ENCODE assay signal across 8 mouse cellular contexts in the genomic region with DNA sequence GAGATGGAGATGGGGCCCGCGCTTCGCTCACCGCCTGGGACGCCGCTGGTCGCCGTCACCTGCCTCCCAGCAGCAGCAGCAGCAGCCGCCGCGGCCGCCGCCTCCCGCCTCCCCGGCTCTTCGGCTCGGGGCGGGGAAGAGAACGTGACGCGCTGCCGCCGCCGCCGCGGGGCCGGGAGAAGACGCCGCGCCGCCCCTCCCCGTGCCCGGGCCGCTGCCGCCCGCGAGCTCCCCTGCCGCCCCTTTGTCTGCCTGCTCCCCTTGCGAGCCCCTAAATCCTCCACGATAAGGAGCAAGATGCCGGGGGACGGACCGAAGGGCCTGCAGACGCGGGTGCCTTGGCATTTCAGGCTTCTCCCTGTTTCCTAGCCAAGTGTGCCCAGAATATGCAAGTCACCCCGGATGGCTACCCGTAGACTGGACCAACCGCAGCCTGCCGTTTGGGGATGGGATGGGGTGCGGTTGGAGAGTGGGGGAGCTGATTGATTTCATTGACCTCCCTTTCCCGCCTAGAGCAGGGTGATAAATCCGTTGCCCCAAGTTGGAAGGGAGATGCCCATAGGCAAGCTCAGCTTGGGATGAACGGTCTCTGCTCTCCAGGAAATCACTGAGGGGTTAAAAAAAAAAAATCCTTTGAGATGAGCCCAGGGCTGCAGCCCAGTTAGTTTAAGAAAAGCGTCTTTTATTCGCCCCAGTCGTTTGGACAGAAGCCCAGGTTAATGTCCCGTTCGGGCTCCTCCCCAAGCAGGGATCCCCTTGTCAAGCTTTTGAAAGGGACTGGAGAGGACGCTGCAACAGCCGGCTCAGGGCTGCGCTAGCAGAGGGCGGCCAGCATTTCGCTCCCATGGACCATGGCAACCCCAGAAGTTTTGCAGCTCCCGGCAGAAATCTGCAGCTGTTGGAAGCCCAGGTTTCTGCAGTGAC. TPM values are rescaled to one million over a fixed set of nuclear protein-coding genes. Genes with fewer than 3 reads are reported as not detected.
A peak's percentile ranks its signal among the peaks of the same experiment; 100 is the strongest.
DNase-seq lines count a peak whose midpoint lies in the region; ATAC-seq and TF ChIP-seq lines count a peak whose summit lies in the region.

A gene (minus strand): TSS at position 398 of the 924 bp plus-strand sequence.

- no peaks in the 10 kb centered on the region for H3K36me3 ChIP-seq in C2C12 (ENCODE audit: control insufficient read depth, insufficient read depth)
- no peaks in the 10 kb centered on the region for H3K36me3 ChIP-seq in embryonic facial prominence, embryonic 15.5 days
- peaks cover 14% of the 10 kb centered on the region for H3K36me3 ChIP-seq in heart, adult 2 months (ENCODE audit: control insufficient read depth, insufficient read depth, low read length)
- no peaks in the 10 kb centered on the region for H3K36me3 ChIP-seq in limb, embryonic 13.5 days
- H3K36me3 ChIP-seq in midbrain, embryonic 13.5 days = no peaks in the 10 kb centered on the region

- peak within 1 kb of the TSS; percentile 75 for H3K4me3 ChIP-seq in C2C12 (ENCODE audit: insufficient read depth, poor library complexity, severe bottlenecking)
- H3K4me3 ChIP-seq in bone marrow macrophage, adult 2 months (ENCODE audit: insufficient read depth, low read length) = peak within 1 kb of the TSS; percentile 93
- peak within 1 kb of the TSS; percentile 86 for H3K4me3 ChIP-seq in embryonic facial prominence, embryonic 15.5 days (replicated peaks)
- H3K4me3 ChIP-seq in heart, adult 2 months = peak within 1 kb of the TSS; percentile 69
- peak within 1 kb of the TSS; percentile 93 for H3K4me3 ChIP-seq in limb, embryonic 13.5 days
- H3K4me3 ChIP-seq in midbrain, embryonic 13.5 days (replicated peaks) = peak within 1 kb of the TSS; percentile 95

- peak within 1 kb of the TSS; percentile 79 for H3K4me2 ChIP-seq in embryonic facial prominence, embryonic 15.5 days (replicated peaks)
- peak within 1 kb of the TSS; percentile 85 for H3K4me2 ChIP-seq in limb, embryonic 13.5 days (replicated peaks)
- H3K4me2 ChIP-seq in midbrain, embryonic 13.5 days (replicated peaks) = peak within 1 kb of the TSS; percentile 64

- DNase-seq in heart, adult 2 months = peak; percentile 87
- DNase-seq in kidney, adult 18-20 months = peak; percentile 80
- DNase-seq in spleen, adult 12 weeks (ENCODE audit: low spot score) = peak; percentile 51

- H3K27ac ChIP-seq in bone marrow macrophage, adult 2 months (ENCODE audit: insufficient read depth, low read depth, low read length) = peak within 1 kb of the TSS; percentile 70
- peak within 1 kb of the TSS; percentile 92 for H3K27ac ChIP-seq in embryonic facial prominence, embryonic 15.5 days (replicated peaks)
- H3K27ac ChIP-seq in heart, adult 2 months = peak within 1 kb of the TSS; percentile 97
- peak within 1 kb of the TSS; percentile 94 for H3K27ac ChIP-seq in limb, embryonic 13.5 days
- peak within 1 kb of the TSS; percentile 99 for H3K27ac ChIP-seq in midbrain, embryonic 13.5 days

- ATAC-seq in embryonic facial prominence, embryonic 15.5 days (ENCODE audit: insufficient number of reproducible peaks, low FRiP score, low TSS enrichment, low read depth) = peak; percentile 72
- peak; percentile 58; the same call in 1 of the 2 replicates for ATAC-seq in limb, embryonic 13.5 days (ENCODE audit: low FRiP score, low read depth)
- peak; percentile 78 for ATAC-seq in midbrain, embryonic 13.5 days

- intact Hi-C loops in heart, adult 2 months (cut with DNase I) = loop anchor here (5.0 kb wide), 1 partner anchor 57 kb away; no protein-coding TSS in a partner anchor

- TF ChIP-seq EP300 in heart, adult 2 months (IDR thresholded peaks at IDR 0.05; ENCODE audit: insufficient read depth, low read depth, low read length) = no peak

- H3K27me3 ChIP-seq in C2C12 (ENCODE audit: control insufficient read depth, insufficient read depth, insufficient read length) = no peaks in the 10 kb centered on the region
- H3K27me3 ChIP-seq in embryonic facial prominence, embryonic 15.5 days = no peaks in the 10 kb centered on the region
- H3K27me3 ChIP-seq in heart, adult 2 months (ENCODE audit: control insufficient read depth, insufficient read depth, low read length) = no peaks in the 10 kb centered on the region
- H3K27me3 ChIP-seq in limb, embryonic 13.5 days = no peaks in the 10 kb centered on the region
- no peaks in the 10 kb centered on the region for H3K27me3 ChIP-seq in midbrain, embryonic 13.5 days

- peak within 1 kb of the TSS; percentile 69 for H3ac ChIP-seq in C2C12 (ENCODE audit: control insufficient read depth, insufficient read length, low read depth)

- WGBS in embryonic facial prominence, embryonic 15.5 days = under 1% methylated on average over 60 of the region's 64 CpGs
- under 1% methylated on average over 63 of the region's 64 CpGs for WGBS in heart, adult 2 months
- under 1% methylated on average over 52 of the region's 64 CpGs for WGBS in limb, embryonic 13.5 days
- WGBS in midbrain, embryonic 13.5 days = 0% methylated on average over 34 of the region's 64 CpGs

- no peak for TF ChIP-seq POLR2A in bone marrow macrophage, adult 2 months (IDR thresholded peaks at IDR 0.05; ENCODE audit: borderline replicate concordance, low read depth, low read length)
- TF ChIP-seq POLR2A in heart, adult 2 months (IDR thresholded peaks at IDR 0.05; ENCODE audit: insufficient read depth, low read depth, low read length) = 0 out of 2 replicates have a peak, but pooled peaks have one; percentile 44

- no peaks in the 10 kb centered on the region for H3K9me3 ChIP-seq in embryonic facial prominence, embryonic 15.5 days (replicated peaks)
- no peaks in the 10 kb centered on the region for H3K9me3 ChIP-seq in limb, embryonic 13.5 days
- H3K9me3 ChIP-seq in midbrain, embryonic 13.5 days = no peaks in the 10 kb centered on the region

- peak within 1 kb of the TSS; percentile 89 for H3K9ac ChIP-seq in embryonic facial prominence, embryonic 15.5 days
- H3K9ac ChIP-seq in heart, adult 2 months (ENCODE audit: low read depth, low read length) = peak within 1 kb of the TSS; percentile 99
- peak within 1 kb of the TSS; percentile 97 for H3K9ac ChIP-seq in limb, embryonic 13.5 days
- H3K9ac ChIP-seq in midbrain, embryonic 13.5 days (replicated peaks) = peak within 1 kb of the TSS; percentile 99

- no peak for TF ChIP-seq CTCF in C2C12 (IDR thresholded peaks at IDR 0.05; ENCODE audit: control insufficient read depth, insufficient read depth, insufficient read length)
- no peak for TF ChIP-seq CTCF in bone marrow macrophage, adult 2 months (IDR thresholded peaks at IDR 0.05; ENCODE audit: low read depth, low read length)
- no peak for TF ChIP-seq CTCF in heart, adult 2 months (IDR thresholded peaks at IDR 0.05)

- H3K4me1 ChIP-seq in bone marrow macrophage, adult 2 months (ENCODE audit: control insufficient read depth, insufficient read depth, low read length) = peaks cover 23% of the 10 kb centered on the region
- H3K4me1 ChIP-seq in embryonic facial prominence, embryonic 15.5 days = peaks cover 21% of the 10 kb centered on the region
- H3K4me1 ChIP-seq in heart, adult 2 months (ENCODE audit: control insufficient read depth, insufficient read depth, low read length) = peaks cover 13% of the 10 kb centered on the region
- peaks cover 22% of the 10 kb centered on the region for H3K4me1 ChIP-seq in limb, embryonic 13.5 days
- H3K4me1 ChIP-seq in midbrain, embryonic 13.5 days (replicated peaks) = peaks cover 40% of the 10 kb centered on the region

- peaks cover 32% of the 10 kb centered on the region for H3K79me2 ChIP-seq in C2C12 (ENCODE audit: control insufficient read depth, insufficient read depth)
- peaks cover 2% of the 10 kb centered on the region; the same call in 1 of the 2 replicates for H3K79me2 ChIP-seq in heart, adult 2 months (replicated peaks; ENCODE audit: control insufficient read depth, insufficient read depth, low read length)

- H3K79me3 ChIP-seq in C2C12 (ENCODE audit: low read depth) = peaks cover 24% of the 10 kb centered on the region

TF ChIP-seq in C2C12, 6 proteins besides CTCF, POLR2A, EP300 and RAD21:
- TF ChIP-seq USF1 (IDR thresholded peaks at IDR 0.05; ENCODE audit: low read depth) (no peak), MAX (IDR thresholded peaks at IDR 0.05) (no peak), MYOD1 (IDR thresholded peaks at IDR 0.05; ENCODE audit: control insufficient read depth, insufficient read length, low read depth) (no peak), CEBPB (IDR thresholded peaks at IDR 0.05; ENCODE audit: low read depth) (no peak), FOSL1 (IDR thresholded peaks at IDR 0.05; ENCODE audit: insufficient read depth, low read length, poor library complexity, severe bottlenecking) (no peak), MYOG (IDR thresholded peaks at IDR 0.05; ENCODE audit: control insufficient read depth, extremely low read depth, insufficient read length) (no peak)

RNA-seq across cellular contexts. Expression of the gene that starts here (rescaled TPM):
- polyA plus RNA-seq in C2C12 (2012; fragmentation: generic; extraction: Trizol) = 12.7 TPM
- 53.6 and 73.6 TPM in 2 replicates for polyA plus RNA-seq in bone marrow macrophage, adult 2 months (2012; ENCODE audit: insufficient read depth, insufficient read length, missing spikeins)
- polyA plus RNA-seq in embryonic facial prominence, embryonic 15.5 days (2015; fragmentation: Nextera tagmentation; extraction: Ambion mirVana) = 43.0 and 44.7 TPM in 2 replicates
- total RNA-seq in heart, adult 2 months (2021) = 100 to 1,000 TPM; 156 to 195 TPM
- 77.2 and 107 TPM in 2 replicates for polyA plus RNA-seq in heart, adult 2 months (2012; rRNA removed)
- polyA plus RNA-seq in limb, embryonic 13.5 days (2015; fragmentation: Nextera tagmentation; extraction: Ambion mirVana) = 45.1 and 49.0 TPM in 2 replicates
- 81.1 and 81.2 TPM in 2 replicates for polyA plus RNA-seq in midbrain, embryonic 13.5 days (2015; fragmentation: Nextera tagmentation; extraction: Ambion mirVana)

Comparison
In these comparisons a context has a peak if more than half of its experiments do, and no peak if none do; other contexts are left out.
1. Peak in every context shown above with its lines: DNase-seq, ATAC-seq, H3K4me3 ChIP-seq and H3K27ac ChIP-seq.